Mouse (Mus musculus): ENCODE measurements around the gene Oxct2b. TPM values are rescaled to one million over a fixed set of nuclear protein-coding genes. Genes with fewer than 3 reads are reported as not detected.

The Oxct2b gene
- polyA plus RNA-seq, 2 experiments, result 0.35 TPM; not detected in 1

- H3K4me2 ChIP-seq (replicated peaks; ENCODE audit: low read depth, low read length, severe bottlenecking), result no peak overlapping the region
- H3K9me3 ChIP-seq (ENCODE audit: control insufficient read depth, low read length), result no peaks in the 10 kb centered on the region
- no peak overlapping the region for H3K9ac ChIP-seq (ENCODE audit: low read depth, low read length, severe bottlenecking)
- H3K27ac ChIP-seq (replicated peaks; ENCODE audit: low read depth, low read length), result no peak overlapping the region
- no peak for ATAC-seq (ENCODE audit: low FRiP score, low read depth)
- TF ChIP-seq POLR2A (IDR thresholded peaks at IDR 0.05; ENCODE audit: borderline replicate concordance, extremely low read depth, insufficient read depth, insufficient read length), result no peak
- no peaks in the 10 kb centered on the region for H3K4me1 ChIP-seq (ENCODE audit: control insufficient read depth, insufficient read depth, low read length)
- WGBS, result 82% methylated on average over 5 of the region's 5 CpGs
- no peaks in the 10 kb centered on the region for H3K27me3 ChIP-seq (ENCODE audit: control insufficient read depth, insufficient read depth, low read length)
- H3K4me3 ChIP-seq (replicated peaks; ENCODE audit: low read length), result no peak overlapping the region
- DNase-seq (ENCODE audit: low spot score), result no peak
- no peaks in the 10 kb centered on the region for H3K36me3 ChIP-seq (ENCODE audit: control insufficient read depth, insufficient read depth, low read length)
These were observed 31.5 kb downstream of the Oxct2b start for GRCm38 (mm10) chr4:123147446-123148150.

- no peak for TF ChIP-seq POLR2A (IDR thresholded peaks at IDR 0.05; ENCODE audit: borderline replicate concordance, extremely low read depth, insufficient read depth, insufficient read length)
- Histone ChIP-seq H3K4me1 (ENCODE audit: control insufficient read depth, insufficient read depth, low read length) (no peaks in the 10 kb centered on the region), H3K36me3 (ENCODE audit: control insufficient read depth, insufficient read depth, low read length) (no peaks in the 10 kb centered on the region), H3K27me3 (ENCODE audit: control insufficient read depth, insufficient read depth, low read length) (no peaks in the 10 kb centered on the region), H3K9me3 (ENCODE audit: control insufficient read depth, low read length) (no peaks in the 10 kb centered on the region), H3K4me3 (replicated peaks; ENCODE audit: low read length) (no peak overlapping the region), H3K4me2 (replicated peaks; ENCODE audit: low read depth, low read length, severe bottlenecking) (no peak overlapping the region), H3K27ac (replicated peaks; ENCODE audit: low read depth, low read length) (no peak overlapping the region), H3K9ac (ENCODE audit: low read depth, low read length, severe bottlenecking) (no peak overlapping the region)
- ATAC-seq (ENCODE audit: low FRiP score, low read depth) (no peak), DNase-seq (ENCODE audit: low spot score) (no peak)
- 79% methylated on average over 4 of the region's 4 CpGs for WGBS
These were observed 35.9 kb downstream of the Oxct2b start for GRCm38 (mm10) chr4:123152003-123152402.

GRCm38 (mm10) chr4:123152976-123153375 lies 36.9 kb downstream of the Oxct2b start:
- Histone ChIP-seq H3K4me2 (replicated peaks; ENCODE audit: low read depth, low read length, severe bottlenecking) (no peak overlapping the region), H3K36me3 (ENCODE audit: control insufficient read depth, insufficient read depth, low read length) (no peaks in the 10 kb centered on the region), H3K27me3 (ENCODE audit: control insufficient read depth, insufficient read depth, low read length) (no peaks in the 10 kb centered on the region), H3K9ac (ENCODE audit: low read depth, low read length, severe bottlenecking) (no peak overlapping the region), H3K4me3 (replicated peaks; ENCODE audit: low read length) (no peak overlapping the region), H3K4me1 (ENCODE audit: control insufficient read depth, insufficient read depth, low read length) (no peaks in the 10 kb centered on the region), H3K9me3 (ENCODE audit: control insufficient read depth, low read length) (no peaks in the 10 kb centered on the region), H3K27ac (replicated peaks; ENCODE audit: low read depth, low read length) (no peak overlapping the region)
- ATAC-seq (ENCODE audit: low FRiP score, low read depth) (no peak), DNase-seq (ENCODE audit: low spot score) (no peak)
- TF ChIP-seq POLR2A (IDR thresholded peaks at IDR 0.05; ENCODE audit: borderline replicate concordance, extremely low read depth, insufficient read depth, insufficient read length), result no peak
- WGBS, result 39% methylated on average over 5 of the region's 5 CpGs

- no peak overlapping the region for H3K4me2 ChIP-seq (replicated peaks; ENCODE audit: low read depth, low read length, severe bottlenecking)
- no peak for TF ChIP-seq POLR2A (IDR thresholded peaks at IDR 0.05; ENCODE audit: borderline replicate concordance, extremely low read depth, insufficient read depth, insufficient read length)
- ATAC-seq (ENCODE audit: low FRiP score, low read depth) (no peak), DNase-seq (ENCODE audit: low spot score) (peak; percentile 78)
- H3K27me3 ChIP-seq (ENCODE audit: control insufficient read depth, insufficient read depth, low read length), result no peaks in the 10 kb centered on the region
- no peak overlapping the region for H3K27ac ChIP-seq (replicated peaks; ENCODE audit: low read depth, low read length)
- no peaks in the 10 kb centered on the region for H3K9me3 ChIP-seq (ENCODE audit: control insufficient read depth, low read length)
- no peak overlapping the region for H3K4me3 ChIP-seq (replicated peaks; ENCODE audit: low read length)
- H3K9ac ChIP-seq (ENCODE audit: low read depth, low read length, severe bottlenecking), result no peak overlapping the region
- WGBS, result 23% methylated on average over 4 of the region's 4 CpGs
- no peaks in the 10 kb centered on the region for H3K4me1 ChIP-seq (ENCODE audit: control insufficient read depth, insufficient read depth, low read length)
- no peaks in the 10 kb centered on the region for H3K36me3 ChIP-seq (ENCODE audit: control insufficient read depth, insufficient read depth, low read length)
These were observed 38.9 kb downstream of the Oxct2b start for GRCm38 (mm10) chr4:123155004-123155403.

- DNase-seq (ENCODE audit: low spot score), result no peak
- 66% methylated on average over 2 of the region's 2 CpGs for WGBS
- Histone ChIP-seq H3K27me3 (ENCODE audit: control insufficient read depth, insufficient read depth, low read length) (no peaks in the 10 kb centered on the region), H3K9ac (ENCODE audit: low read depth, low read length, severe bottlenecking) (no peak overlapping the region), H3K9me3 (ENCODE audit: control insufficient read depth, low read length) (no peaks in the 10 kb centered on the region), H3K27ac (replicated peaks; ENCODE audit: low read depth, low read length) (no peak overlapping the region), H3K4me3 (replicated peaks; ENCODE audit: low read length) (no peak overlapping the region), H3K4me2 (replicated peaks; ENCODE audit: low read depth, low read length, severe bottlenecking) (no peak overlapping the region), H3K4me1 (ENCODE audit: control insufficient read depth, insufficient read depth, low read length) (no peaks in the 10 kb centered on the region), H3K36me3 (ENCODE audit: control insufficient read depth, insufficient read depth, low read length) (no peaks in the 10 kb centered on the region)
- no peak for ATAC-seq (ENCODE audit: low FRiP score, low read depth)
- TF ChIP-seq POLR2A (IDR thresholded peaks at IDR 0.05; ENCODE audit: borderline replicate concordance, extremely low read depth, insufficient read depth, insufficient read length), result no peak
These were observed 39.4 kb downstream of the Oxct2b start for GRCm38 (mm10) chr4:123155427-123155826.
